Mouse (Mus musculus): ENCODE measurements at regions not wholly inside any gene's neighbourhood (a gene's known extent, or its start where the extent isn't known, plus 50 kb on each side); places are given as distances from the start of the nearest gene placed in this dataset.

GRCm38 (mm10) chr19:32976507-32976906 is 219.2 kb downstream of the Pten start:
- TF ChIP-seq GATA1 (IDR thresholded peaks at IDR 0.05; ENCODE audit: low read length) (no peak), TAL1 (IDR thresholded peaks at IDR 0.05; ENCODE audit: low read length) (no peak)
